Mouse (Mus musculus) liver, embryonic 12.5 days (tissue): ENCODE measurements at regions not wholly inside any gene's neighbourhood (a gene's known extent, or its start where the extent isn't known, plus 50 kb on each side); places are given as distances from the start of the nearest gene placed in this dataset.

Source experiments
- ATAC-seq: fragments of 200-750 bp; cut with Nextera tagmentation; 2 replicates; pipeline ENCODE4 v1.8.0; 2017; ENCODE audit warnings: moderate number of reproducible peaks, mild to moderate bottlenecking, moderate library complexity
- H3K27ac ChIP-seq: fragments of 300-500 bp; sonication (generic); 2 replicates; pipeline ENCODE4 v1.5.1; 2016; ENCODE audit warnings: mild to moderate bottlenecking
- H3K27me3 ChIP-seq: fragments of 300-500 bp; sonication (generic); replicated peaks from 2 replicates; pipeline ENCODE4 v1.6.1; 2016; ENCODE audit warnings: mild to moderate bottlenecking, moderate library complexity
- H3K36me3 ChIP-seq: fragments of 300-500 bp; sonication (generic); 2 replicates; pipeline ENCODE4 v1.6.1; 2016; ENCODE audit warnings: mild to moderate bottlenecking, moderate library complexity
- H3K4me1 ChIP-seq: fragments of 300-500 bp; sonication (generic); 2 replicates; pipeline ENCODE4 v1.6.1; 2016
- H3K4me2 ChIP-seq: fragments of 300-500 bp; sonication (generic); 2 replicates; pipeline ENCODE4 v1.6.1; 2016; ENCODE audit warnings: mild to moderate bottlenecking, moderate library complexity
- H3K4me3 ChIP-seq: fragments of 300-500 bp; sonication (generic); 2 replicates; pipeline ENCODE4 v1.5.1; 2016; ENCODE audit warnings: mild to moderate bottlenecking, moderate library complexity
- H3K9ac ChIP-seq: fragments of 300-500 bp; sonication (generic); 2 replicates; pipeline ENCODE4 v1.6.1; 2016; ENCODE audit warnings: mild to moderate bottlenecking, moderate library complexity
- H3K9me3 ChIP-seq: fragments of 300-500 bp; sonication (generic); replicated peaks from 2 replicates; pipeline ENCODE4 v1.6.1; 2016; ENCODE audit warnings: mild to moderate bottlenecking, moderate library complexity
- WGBS: fragments of 180-500 bp; shearing (Covaris S2); methylation state at CpG from one replicate; pipeline ENCODE4 v1.1.7; 2016; ENCODE audit not compliant: insufficient replicate concordance; 5-methylcytosine and 5-hydroxymethylcytosine counted together

GRCm38 (mm10) chr13:85570886-85571527 lies 282.1 kb upstream of the Rasa1 start:
- 70% methylated on average over 2 of the region's 2 CpGs for WGBS
- no peaks in the 10 kb centered on the region for H3K27me3 ChIP-seq
- no peaks in the 10 kb centered on the region for H3K4me1 ChIP-seq
- H3K36me3 ChIP-seq: no peaks in the 10 kb centered on the region
- no peak overlapping the region for H3K4me3 ChIP-seq
- H3K4me2 ChIP-seq: no peak overlapping the region
- H3K9me3 ChIP-seq: no peaks in the 10 kb centered on the region
- no peak overlapping the region for H3K9ac ChIP-seq
- H3K27ac ChIP-seq: no peak overlapping the region
- ATAC-seq: no peak

GRCm38 (mm10) chr13:85557821-85558220 lies 268.9 kb upstream of the Rasa1 start:
- 70% methylated on average over 2 of the region's 2 CpGs for WGBS
- Histone ChIP-seq H3K27me3 (no peaks in the 10 kb centered on the region), H3K27ac (no peak overlapping the region), H3K4me1 (no peaks in the 10 kb centered on the region), H3K9me3 (no peaks in the 10 kb centered on the region), H3K4me3 (no peak overlapping the region), H3K4me2 (no peak overlapping the region), H3K36me3 (no peaks in the 10 kb centered on the region), H3K9ac (no peak overlapping the region)
- ATAC-seq: no peak

GRCm38 (mm10) chr13:85556101-85556853 lies 267.3 kb upstream of the Rasa1 start:
- Histone ChIP-seq H3K4me3 (no peak overlapping the region), H3K27ac (no peak overlapping the region), H3K4me1 (no peaks in the 10 kb centered on the region), H3K4me2 (no peak overlapping the region), H3K27me3 (no peaks in the 10 kb centered on the region), H3K36me3 (no peaks in the 10 kb centered on the region), H3K9ac (no peak overlapping the region), H3K9me3 (no peaks in the 10 kb centered on the region)
- WGBS: 4% methylated on average over 5 of the region's 5 CpGs
- no peak for ATAC-seq

GRCm38 (mm10) chr13:85553072-85553471 lies 264.1 kb upstream of the Rasa1 start:
- Histone ChIP-seq H3K27ac (no peak overlapping the region), H3K9ac (no peak overlapping the region), H3K9me3 (0 out of 2 replicates have a peak, but pooled peaks cover 2% of the 10 kb centered on the region), H3K4me1 (no peaks in the 10 kb centered on the region), H3K4me3 (no peak overlapping the region), H3K36me3 (no peaks in the 10 kb centered on the region), H3K4me2 (no peak overlapping the region), H3K27me3 (no peaks in the 10 kb centered on the region)
- WGBS: 50% methylated on average over 3 of the region's 3 CpGs
- no peak for ATAC-seq

- Histone ChIP-seq H3K4me2 (no peak overlapping the region), H3K27ac (no peak overlapping the region), H3K27me3 (no peaks in the 10 kb centered on the region), H3K4me3 (no peak overlapping the region), H3K9me3 (no peaks in the 10 kb centered on the region), H3K36me3 (no peaks in the 10 kb centered on the region), H3K9ac (no peak overlapping the region), H3K4me1 (peaks cover 39% of the 10 kb centered on the region)
- 17% methylated on average over 1 of the region's 1 CpGs for WGBS
- ATAC-seq: no peak
Measured at GRCm38 (mm10) chr13:85509671-85510070, 220.7 kb upstream of the Rasa1 start.

- 34% methylated on average over 1 of the region's 1 CpGs for WGBS
- no peaks in the 10 kb centered on the region for H3K9me3 ChIP-seq
- ATAC-seq: no peak
- no peak overlapping the region for H3K4me3 ChIP-seq
- no peaks in the 10 kb centered on the region for H3K27me3 ChIP-seq
- no peaks in the 10 kb centered on the region for H3K36me3 ChIP-seq
- H3K4me2 ChIP-seq: peak overlapping the region; percentile 54; the same call in 1 of the 2 replicates
- H3K4me1 ChIP-seq: peaks cover 45% of the 10 kb centered on the region
- H3K27ac ChIP-seq: no peak overlapping the region; the same call in 1 of the 2 replicates
- H3K9ac ChIP-seq: no peak overlapping the region
Measured at GRCm38 (mm10) chr13:85508552-85508951, 219.6 kb upstream of the Rasa1 start.

GRCm38 (mm10) chr13:85507374-85508101 lies 218.6 kb upstream of the Rasa1 start:
- Histone ChIP-seq H3K27me3 (no peaks in the 10 kb centered on the region), H3K27ac (peak overlapping the region; percentile 72), H3K4me1 (peaks cover 53% of the 10 kb centered on the region), H3K36me3 (no peaks in the 10 kb centered on the region), H3K4me3 (peak overlapping the region; percentile 25), H3K9ac (0 out of 2 replicates have a peak overlapping the region, but pooled peaks have one; percentile 22), H3K4me2 (peak overlapping the region; percentile 54), H3K9me3 (no peaks in the 10 kb centered on the region)
- peak; percentile 73 for ATAC-seq
- 9% methylated on average over 6 of the region's 6 CpGs for WGBS

- Histone ChIP-seq H3K36me3 (no peaks in the 10 kb centered on the region), H3K4me1 (peaks cover 56% of the 10 kb centered on the region), H3K27me3 (no peaks in the 10 kb centered on the region), H3K4me2 (0 out of 2 replicates have a peak overlapping the region, but pooled peaks have one; percentile 10), H3K4me3 (no peak overlapping the region), H3K9me3 (no peaks in the 10 kb centered on the region), H3K9ac (no peak overlapping the region), H3K27ac (peak overlapping the region; percentile 60; the same call in 1 of the 2 replicates)
- 33% methylated on average over 1 of the region's 1 CpGs for WGBS
- ATAC-seq: no peak
Measured at GRCm38 (mm10) chr13:85506875-85507274, 217.9 kb upstream of the Rasa1 start.

- Histone ChIP-seq H3K27ac (no peak overlapping the region), H3K27me3 (no peaks in the 10 kb centered on the region), H3K9ac (no peak overlapping the region), H3K36me3 (no peaks in the 10 kb centered on the region), H3K4me3 (no peak overlapping the region), H3K9me3 (no peaks in the 10 kb centered on the region), H3K4me1 (peaks cover 56% of the 10 kb centered on the region), H3K4me2 (no peak overlapping the region)
- ATAC-seq: no peak
- 18% methylated on average over 1 of the region's 1 CpGs for WGBS
Measured at GRCm38 (mm10) chr13:85506030-85506429, 217.1 kb upstream of the Rasa1 start.

GRCm38 (mm10) chr13:85505046-85505445 lies 216.1 kb upstream of the Rasa1 start:
- H3K4me3 ChIP-seq: no peak overlapping the region
- peaks cover 56% of the 10 kb centered on the region for H3K4me1 ChIP-seq
- no peak overlapping the region for H3K9ac ChIP-seq
- H3K9me3 ChIP-seq: no peaks in the 10 kb centered on the region
- 22% methylated on average over 4 of the region's 4 CpGs for WGBS
- H3K27ac ChIP-seq: peak overlapping the region; percentile 30; the same call in 1 of the 2 replicates
- no peak for ATAC-seq
- no peak overlapping the region for H3K4me2 ChIP-seq
- H3K27me3 ChIP-seq: no peaks in the 10 kb centered on the region
- H3K36me3 ChIP-seq: no peaks in the 10 kb centered on the region

GRCm38 (mm10) chr13:85504001-85504400 lies 215.1 kb upstream of the Rasa1 start:
- Histone ChIP-seq H3K4me1 (peaks cover 52% of the 10 kb centered on the region), H3K36me3 (no peaks in the 10 kb centered on the region), H3K9me3 (no peaks in the 10 kb centered on the region), H3K4me3 (no peak overlapping the region), H3K9ac (no peak overlapping the region), H3K27ac (no peak overlapping the region), H3K4me2 (no peak overlapping the region), H3K27me3 (no peaks in the 10 kb centered on the region)
- WGBS: 65% methylated on average over 4 of the region's 4 CpGs
- no peak for ATAC-seq

GRCm38 (mm10) chr13:85498696-85499095 lies 209.8 kb upstream of the Rasa1 start:
- WGBS: 22% methylated on average over 2 of the region's 2 CpGs
- Histone ChIP-seq H3K9me3 (no peaks in the 10 kb centered on the region), H3K4me2 (no peak overlapping the region), H3K9ac (no peak overlapping the region), H3K27me3 (no peaks in the 10 kb centered on the region), H3K4me3 (no peak overlapping the region), H3K27ac (no peak overlapping the region), H3K36me3 (no peaks in the 10 kb centered on the region), H3K4me1 (peaks cover 11% of the 10 kb centered on the region)
- 0 out of 2 replicates have a peak, but pooled peaks have one; percentile 46 for ATAC-seq
